Mouse (Mus musculus) ES-Bruce4 (cell line): Measurements from ENCODE around the gene Kirrel3.

Source experiments
- CTCF ChIP-seq: IDR thresholded peaks from one replicate; pipeline ENCODE4 v1.8.1; 2011; ENCODE audit warnings: low read depth, low read length
- EP300 ChIP-seq: IDR thresholded peaks from 2 replicates; pipeline ENCODE4 v1.6.1; 2011; ENCODE audit warnings: low read depth, low read length; ENCODE audit not compliant: insufficient read depth

GRCm38 (mm10) chr9:34667182-34667581, 181.5 kb downstream of the Kirrel3 start:
- no peak for TF ChIP-seq CTCF
- no peak for TF ChIP-seq EP300
